Mouse (Mus musculus): ENCODE measurements at regions not wholly inside any gene's neighbourhood (a gene's known extent, or its start where the extent isn't known, plus 50 kb on each side); places are given as distances from the start of the nearest gene placed in this dataset.

DNA sequence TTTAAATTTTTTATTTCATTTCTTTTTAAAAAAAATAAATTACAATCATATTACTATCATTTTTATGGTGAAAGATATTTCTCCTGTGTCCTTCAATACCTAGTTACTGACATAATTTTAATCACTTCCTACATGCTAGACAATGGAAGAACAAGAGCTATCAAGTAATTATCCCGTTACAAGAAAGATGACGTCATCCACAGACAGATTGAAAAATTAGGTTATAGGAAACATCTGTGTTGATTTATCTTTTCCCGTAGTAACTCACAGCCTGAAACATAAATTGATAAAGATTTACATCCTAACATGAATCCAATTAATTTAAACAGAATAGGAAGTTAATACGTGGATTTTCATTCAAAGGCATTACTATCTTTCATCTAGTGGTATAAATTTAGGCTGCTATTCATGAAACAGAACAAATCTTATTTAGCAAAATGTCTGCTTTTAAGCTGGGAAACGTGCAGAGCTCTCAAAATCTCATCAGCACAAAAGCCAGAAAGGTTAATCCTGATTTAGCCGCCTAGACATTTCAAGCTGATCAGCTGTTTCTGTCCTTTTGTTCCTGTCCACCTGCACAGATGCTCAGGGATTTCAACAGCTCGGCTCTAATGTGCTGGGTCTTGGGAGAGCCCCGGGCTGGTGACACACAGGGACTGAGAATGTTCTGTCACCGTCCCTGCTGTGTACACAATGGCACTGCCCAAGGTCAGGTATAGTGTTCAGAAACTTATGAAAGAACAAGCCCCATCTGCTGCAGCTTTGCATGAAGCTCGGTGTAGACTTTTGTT lies 189.0 kb upstream of the Cd180 start:
- DNase-seq (ENCODE audit: low read depth, low spot score), result peak; percentile 5

DNA sequence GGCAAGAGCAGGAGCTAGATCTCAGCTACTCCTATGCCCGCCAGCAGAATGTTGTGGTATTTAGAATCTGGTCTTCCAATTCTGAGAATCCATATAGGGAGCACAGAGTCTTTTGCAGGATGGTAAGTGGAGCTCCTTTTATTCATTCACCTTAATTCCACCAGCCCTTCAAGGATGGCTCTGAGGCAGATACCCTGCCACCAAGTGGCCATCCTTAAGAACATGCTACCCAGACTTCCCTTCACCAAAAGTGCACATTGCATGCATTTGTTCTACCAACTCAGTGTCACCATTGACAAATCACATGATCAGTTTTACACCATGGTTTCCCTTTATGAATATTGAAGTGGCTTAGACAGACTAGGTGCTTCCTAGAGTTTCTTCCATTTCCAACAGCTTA lies 186.1 kb upstream of the Cd180 start:
- DNase-seq (ENCODE audit: low read depth, low spot score), result no peak

- no peak for DNase-seq (ENCODE audit: low read depth, low spot score)
Observed at GRCm38 (mm10) chr13:102507916-102508315, 185.4 kb upstream of the Cd180 start.

DNA sequence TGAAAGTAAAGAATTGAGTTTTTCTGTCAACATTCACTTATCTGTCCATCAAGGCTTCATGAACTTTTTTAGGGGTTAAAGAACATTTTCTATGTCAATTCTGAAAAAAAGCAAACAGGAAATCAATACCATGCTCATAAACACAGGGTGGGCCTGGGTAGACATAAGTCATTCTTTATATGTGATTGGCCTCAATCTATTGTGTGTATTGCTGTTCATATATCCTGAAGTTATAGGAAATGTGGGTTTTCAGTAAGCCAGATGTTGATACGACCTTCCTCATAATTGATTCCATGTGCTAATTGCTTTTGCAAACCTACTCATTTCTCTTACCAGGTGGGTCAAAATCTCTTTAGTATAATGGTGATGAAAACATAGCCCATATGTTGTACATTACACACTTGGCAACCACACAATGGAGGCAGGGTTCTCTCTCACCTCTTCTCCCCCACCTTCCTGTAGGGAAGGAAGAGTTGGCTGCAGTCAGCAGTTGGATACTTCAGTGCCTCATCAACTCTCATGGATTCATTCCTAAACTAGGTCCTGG lies 182.6 kb upstream of the Cd180 start:
- peak; percentile 80 for DNase-seq (ENCODE audit: low read depth, low spot score)

DNA sequence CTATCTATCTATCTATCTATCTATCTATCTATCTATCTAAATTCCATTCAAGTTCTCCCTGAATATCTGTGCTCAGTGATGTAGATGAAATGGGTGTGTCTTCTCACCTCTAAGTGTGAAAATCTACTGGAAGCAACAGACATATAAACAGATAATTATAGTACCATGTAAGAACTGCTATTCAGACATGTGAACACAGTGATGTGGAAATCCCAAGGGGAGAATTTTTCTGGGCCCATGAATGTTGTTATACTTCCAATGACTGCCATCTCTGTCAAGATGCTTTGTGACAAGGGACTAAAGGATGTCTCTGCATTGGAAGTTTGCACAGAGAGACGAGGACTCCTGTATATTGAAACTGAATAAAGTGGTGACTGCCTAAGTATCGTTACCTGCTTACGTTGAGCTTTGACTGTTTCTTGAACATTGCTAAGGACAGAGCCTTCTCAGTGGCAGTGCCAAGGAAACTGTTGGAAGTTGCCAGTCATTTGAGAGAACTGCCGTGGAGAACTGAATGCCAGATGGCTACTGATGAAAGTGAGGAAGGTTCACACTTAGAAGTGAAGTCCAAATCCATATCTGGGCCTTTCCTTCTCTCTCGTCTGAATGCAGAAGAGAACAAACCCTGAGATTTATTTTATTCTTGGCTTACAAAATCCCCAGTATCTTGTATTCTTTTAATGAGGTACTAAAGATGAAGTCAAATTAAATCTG lies 175.0 kb upstream of the Cd180 start:
- DNase-seq (ENCODE audit: low read depth, low spot score), result no peak

- DNase-seq (ENCODE audit: low read depth, low spot score), result peak; percentile 43
Observed at GRCm38 (mm10) chr13:102521427-102521826, 171.9 kb upstream of the Cd180 start.

DNA sequence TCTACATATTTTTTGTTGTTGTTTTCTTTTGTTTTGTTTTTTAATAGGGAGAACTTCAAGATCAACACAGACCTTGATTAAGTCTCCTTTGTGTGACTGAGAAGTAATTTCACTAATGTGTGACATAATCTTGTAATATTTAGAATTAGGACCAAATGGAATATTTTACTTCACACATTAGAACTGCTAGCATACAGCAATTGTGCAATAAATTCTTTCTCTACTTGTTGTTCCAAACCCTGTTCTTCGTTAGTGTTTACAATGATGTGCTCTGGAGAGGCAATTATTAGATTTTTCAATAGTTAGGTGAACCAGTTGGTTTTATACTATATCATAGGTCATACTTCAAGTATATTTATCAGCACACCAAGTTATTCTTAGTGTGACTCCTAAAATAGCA lies 171.3 kb upstream of the Cd180 start:
- DNase-seq (ENCODE audit: low read depth, low spot score), result no peak

- DNase-seq (ENCODE audit: low read depth, low spot score), result no peak
Observed at GRCm38 (mm10) chr13:102526621-102527140, 166.7 kb upstream of the Cd180 start.

DNA sequence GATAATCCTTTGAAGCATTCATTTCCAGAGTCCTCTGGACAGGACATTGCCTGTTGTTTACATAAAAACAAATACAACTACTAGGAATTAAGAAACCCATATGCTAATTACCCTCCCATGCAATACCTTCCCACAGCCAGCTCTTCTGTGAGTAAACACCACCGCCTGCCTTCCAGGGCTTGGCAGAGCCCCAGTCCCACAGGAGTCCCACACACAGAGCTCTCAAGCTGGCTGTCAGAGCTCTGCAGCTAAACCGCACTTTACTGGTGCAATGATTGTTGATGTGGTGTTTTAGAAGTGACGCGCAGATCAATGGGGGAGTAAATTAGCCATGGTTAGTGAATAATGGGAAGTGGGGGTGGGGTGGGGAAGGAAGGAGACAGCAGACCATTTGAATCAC lies 159.6 kb upstream of the Cd180 start:
- DNase-seq (ENCODE audit: low read depth, low spot score), result no peak

DNA sequence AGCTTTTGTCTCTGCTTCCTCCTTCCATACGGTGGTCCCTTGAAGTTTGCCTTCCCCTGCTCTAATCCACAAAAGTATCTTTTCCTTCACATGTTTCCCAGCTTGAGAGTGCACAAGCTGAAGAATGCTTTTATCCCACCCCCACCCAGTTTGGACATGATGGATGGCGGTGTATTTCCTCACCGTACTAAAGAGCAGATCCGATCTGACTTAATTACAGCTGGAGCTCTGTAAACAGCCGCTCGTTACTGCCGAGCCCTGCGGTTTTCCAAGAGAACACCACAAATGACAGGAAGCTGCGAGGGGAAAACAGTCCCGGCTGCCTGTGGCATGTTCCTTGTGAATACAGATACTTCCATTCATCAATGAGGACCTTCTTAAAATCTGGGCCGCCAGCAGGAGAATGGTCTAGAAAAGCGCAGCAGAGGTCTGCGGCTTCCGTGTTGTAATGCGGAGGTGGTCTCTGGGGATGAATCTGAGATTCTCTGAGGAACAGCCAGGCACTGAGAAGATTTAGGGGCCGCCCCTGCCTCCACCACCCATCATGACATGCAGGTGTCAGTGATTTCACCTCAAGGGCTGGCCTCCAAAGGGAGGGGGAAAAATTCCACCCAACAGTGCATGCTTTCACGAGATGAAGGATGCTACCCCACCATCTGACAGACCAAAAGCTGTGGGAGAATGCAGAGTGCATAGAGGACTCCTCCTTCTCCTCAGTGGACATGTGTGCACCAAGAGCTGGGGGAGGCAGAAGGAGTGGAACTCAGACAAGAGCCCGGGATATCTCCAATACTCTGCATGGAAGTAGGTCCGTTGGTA lies 155.7 kb upstream of the Cd180 start:
- peak; percentile 61 for DNase-seq (ENCODE audit: low read depth, low spot score)

DNA sequence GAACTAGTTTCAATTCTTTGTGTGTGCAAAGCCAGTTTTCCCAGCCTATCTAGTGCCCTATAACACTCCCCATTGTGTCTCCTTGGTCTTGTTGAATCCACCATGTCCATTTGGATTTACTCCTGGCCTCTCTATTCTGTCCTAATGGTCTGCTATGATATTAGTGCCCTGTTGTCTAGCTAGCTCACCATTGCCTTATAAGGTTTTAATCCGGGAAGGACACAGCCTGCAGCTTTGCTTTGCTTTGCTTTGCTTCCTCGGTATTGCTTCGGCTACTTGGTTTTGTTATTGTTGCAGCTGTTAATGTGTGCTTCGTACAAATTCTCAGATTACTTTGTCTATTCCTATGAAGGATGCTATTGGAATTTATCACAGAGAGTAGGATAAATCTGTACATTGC lies 152.9 kb upstream of the Cd180 start:
- no peak for DNase-seq (ENCODE audit: low read depth, low spot score)

- no peak for DNase-seq (ENCODE audit: low read depth, low spot score)
Observed at GRCm38 (mm10) chr13:102544359-102545165, 148.8 kb upstream of the Cd180 start.

- DNase-seq (ENCODE audit: low read depth, low spot score), result peak; percentile 66
Observed at GRCm38 (mm10) chr13:102545845-102546615, 147.3 kb upstream of the Cd180 start.

GRCm38 (mm10) chr13:102548252-102548651 lies 145.1 kb upstream of the Cd180 start:
- DNase-seq (ENCODE audit: low read depth, low spot score), result no peak

GRCm38 (mm10) chr13:102566846-102567572 lies 126.3 kb upstream of the Cd180 start:
- no peak for DNase-seq (ENCODE audit: low read depth, low spot score)

DNA sequence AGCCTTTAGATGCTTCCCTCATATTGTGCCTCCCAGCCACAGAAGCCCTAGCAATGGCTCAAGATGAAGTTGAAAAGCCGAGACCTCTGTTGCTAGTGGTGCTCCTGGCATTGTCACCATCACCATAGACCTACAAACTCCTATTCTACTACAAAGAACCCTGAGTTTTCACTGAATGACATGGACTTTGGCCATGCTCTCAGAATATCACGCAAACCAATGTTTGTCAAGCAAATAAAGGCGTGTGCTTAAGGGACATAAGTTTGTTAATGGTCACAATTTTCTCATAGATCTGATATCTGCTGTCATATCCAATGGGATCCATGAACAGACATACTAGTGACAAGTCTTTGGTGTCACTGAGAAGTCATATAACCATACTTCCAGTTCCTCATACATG lies 123.8 kb upstream of the Cd180 start:
- no peak for DNase-seq (ENCODE audit: low read depth, low spot score)

DNA sequence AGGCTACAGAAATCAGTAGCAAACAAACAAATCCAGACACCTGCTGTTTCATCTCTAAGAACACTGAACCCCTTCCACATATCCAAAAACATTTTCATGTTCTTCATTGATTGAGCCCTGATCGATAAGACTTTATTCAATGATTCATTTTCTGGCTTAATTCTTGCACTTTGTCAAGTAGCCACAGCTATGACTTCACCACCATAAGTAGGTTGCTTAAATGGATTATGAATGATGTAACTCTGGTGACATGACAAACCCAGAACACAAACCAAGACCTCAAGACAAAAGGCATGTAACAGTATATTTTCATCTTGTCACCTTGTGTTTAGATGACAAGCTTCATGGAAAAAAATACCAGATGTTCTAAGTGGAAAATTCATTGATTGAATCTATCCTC lies 123.1 kb upstream of the Cd180 start:
- no peak for DNase-seq (ENCODE audit: low read depth, low spot score)

- DNase-seq (ENCODE audit: low read depth, low spot score), result no peak
Observed at GRCm38 (mm10) chr13:102573286-102573921, 120.0 kb upstream of the Cd180 start.

Measured in forelimb bud, embryonic 11.5 days (tissue).